Mouse (Mus musculus) embryonic facial prominence, embryonic 11.5 days (tissue): Measurements from ENCODE around the gene Nufip1. TPM values are rescaled to one million over a fixed set of nuclear protein-coding genes. Genes with fewer than 3 reads are reported as not detected.

Source experiments
- polyA plus RNA-seq: library from polyadenylated mRNA; unstranded; fragments of >200 nt; fragmentation: Nextera tagmentation; extraction: Ambion mirVana; gene quantifications from 2 replicates; pipeline ENCODE4 v1.2.1, GENCODE M21; 2014

The Nufip1 gene
- polyA plus RNA-seq, 1 experiment from 2014 or later = 22.1 TPM

Other genes with a start within 250 kb of the Nufip1 start
- gene Kctd4, start 155.9 kb upstream of the Nufip1 start, polyA plus RNA-seq = 0.34 and 0.38 TPM in 2 replicates
- 55.9 and 56.3 TPM in 2 replicates for gene Gtf2f2, start 100.0 kb upstream of the Nufip1 start, polyA plus RNA-seq
- gene Gpalpp1, start 131 bp upstream of the Nufip1 start, polyA plus RNA-seq = 15.3 and 17.4 TPM in 2 replicates